Mouse (Mus musculus): ENCODE results near the gene Kcnk4. TPM values are rescaled to one million over a fixed set of nuclear protein-coding genes. Genes with fewer than 3 reads are reported as not detected.
"Not testable (repeated sequence)": the region's sequence is repeated elsewhere in the genome, so short reads cannot be mapped to it uniquely, and the experiment has no call there.

Gene Kcnk4
- polyA plus RNA-seq, 1 experiment from 2014 or later: 4.7 TPM

- H3K27me3 ChIP-seq (replicated peaks): no peaks in the 10 kb centered on the region
- peak overlapping the region; percentile 68; the same call in 1 of the 2 replicates for H3K4me3 ChIP-seq
- H3K4me2 ChIP-seq: peak overlapping the region; percentile 72
- peaks cover 16% of the 10 kb centered on the region for H3K36me3 ChIP-seq (replicated peaks)
- H3K9me3 ChIP-seq: no peaks in the 10 kb centered on the region
- H3K9ac ChIP-seq: no peak overlapping the region; the same call in 1 of the 2 replicates
- H3K27ac ChIP-seq: no peak overlapping the region
- ATAC-seq (replicated peaks): no peak
- peaks cover 34% of the 10 kb centered on the region for H3K4me1 ChIP-seq
- 89% methylated on average over 7 of the region's 7 CpGs for WGBS
Measured at GRCm38 (mm10) chr19:6907811-6908540, 26.3 kb downstream of the Kcnk4 start.

DNA sequence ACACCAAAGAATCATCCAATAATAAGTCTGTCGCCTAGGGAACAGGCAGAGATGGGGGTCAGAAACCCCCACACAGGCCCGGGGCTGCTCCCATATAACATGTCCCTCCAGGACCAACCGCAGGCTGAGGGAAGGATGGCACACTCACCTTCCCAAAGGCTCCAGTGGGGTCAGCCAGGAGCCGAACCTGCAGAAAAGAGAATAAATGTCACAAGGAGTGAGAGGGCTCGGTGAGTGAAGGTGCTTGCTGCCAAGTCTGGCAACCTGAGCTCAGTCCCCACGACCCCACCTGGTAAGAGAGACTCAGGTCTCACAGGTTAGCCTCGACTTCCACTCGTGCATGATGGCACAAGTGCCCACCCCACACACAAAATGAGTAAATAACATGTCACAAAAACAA, 27.2 kb downstream of the Kcnk4 start:
- H3K27ac ChIP-seq: no peak overlapping the region
- H3K9me3 ChIP-seq: no peaks in the 10 kb centered on the region
- no peak overlapping the region for H3K9ac ChIP-seq
- ATAC-seq (replicated peaks): no peak
- no peak overlapping the region for H3K4me2 ChIP-seq
- H3K4me3 ChIP-seq: no peak overlapping the region
- WGBS: 96% methylated on average over 8 of the region's 8 CpGs
- peaks cover 9% of the 10 kb centered on the region; the same call in 1 of the 2 replicates for H3K36me3 ChIP-seq (replicated peaks)
- peaks cover 34% of the 10 kb centered on the region for H3K4me1 ChIP-seq
- H3K27me3 ChIP-seq (replicated peaks): no peaks in the 10 kb centered on the region

DNA sequence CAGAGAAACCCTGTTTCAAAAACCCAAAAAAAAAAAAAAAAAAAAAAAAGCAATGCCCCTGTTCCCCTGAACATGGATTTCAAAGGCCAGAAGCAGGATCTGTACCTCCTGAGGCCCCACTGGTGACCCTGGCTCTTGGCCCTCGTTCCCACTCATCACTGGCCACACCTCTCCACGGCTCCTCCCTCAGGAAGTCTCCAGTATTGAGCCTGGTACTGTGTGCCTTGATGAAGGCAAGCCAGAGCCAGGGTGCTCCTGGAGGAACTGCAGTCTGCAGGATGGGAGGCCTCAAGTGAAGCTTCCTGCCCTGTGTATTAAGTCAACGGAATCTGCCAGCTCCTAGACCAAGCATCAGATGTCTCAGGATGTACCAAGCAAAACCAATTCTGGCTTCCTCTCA, 28.1 kb downstream of the Kcnk4 start:
- Histone ChIP-seq H3K9me3 (no peaks in the 10 kb centered on the region), H3K4me2 (no peak overlapping the region), H3K36me3 (replicated peaks) (peaks cover 2% of the 10 kb centered on the region; the same call in 1 of the 2 replicates), H3K27me3 (replicated peaks) (no peaks in the 10 kb centered on the region), H3K27ac (no peak overlapping the region), H3K4me1 (peaks cover 26% of the 10 kb centered on the region), H3K9ac (no peak overlapping the region), H3K4me3 (no peak overlapping the region)
- 87% methylated on average over 3 of the region's 3 CpGs for WGBS
- ATAC-seq (replicated peaks): no peak

DNA sequence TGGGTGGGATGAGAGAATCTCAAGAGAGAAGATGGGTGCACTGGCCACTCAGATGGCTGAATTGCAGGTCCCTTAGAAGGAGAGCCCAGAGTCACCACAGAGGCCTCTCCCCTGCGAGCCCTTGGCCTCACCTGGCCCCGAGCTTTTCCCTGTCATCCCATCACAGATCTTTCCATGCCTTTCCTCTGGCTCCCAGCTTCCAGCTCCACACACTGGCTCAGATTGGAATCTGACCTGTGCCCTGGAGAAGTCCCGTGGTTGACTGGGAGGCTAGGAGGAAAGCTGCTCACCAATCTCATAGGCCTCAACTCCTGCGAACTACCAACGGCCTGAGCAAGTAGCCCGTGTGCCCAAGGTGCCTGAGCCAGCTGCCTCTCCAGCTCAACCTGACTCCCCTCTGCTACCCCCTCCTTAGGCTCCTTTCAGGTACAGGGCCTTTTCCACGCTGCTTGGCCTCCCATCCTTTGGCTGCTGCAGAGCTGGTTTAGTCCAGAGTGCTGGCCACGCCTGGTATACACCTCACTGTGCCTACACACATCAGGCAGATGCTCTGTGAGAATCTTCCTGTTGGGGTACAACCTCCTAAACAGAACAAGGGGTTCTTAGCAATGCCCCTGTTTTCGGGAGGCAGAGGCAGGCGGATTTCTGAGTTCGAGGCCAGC, 28.7 kb downstream of the Kcnk4 start:
- Histone ChIP-seq H3K36me3 (replicated peaks) (no peaks in the 10 kb centered on the region; the same call in 1 of the 2 replicates), H3K9me3 (no peaks in the 10 kb centered on the region), H3K27me3 (replicated peaks) (no peaks in the 10 kb centered on the region), H3K27ac (no peak overlapping the region), H3K9ac (no peak overlapping the region), H3K4me1 (peaks cover 22% of the 10 kb centered on the region), H3K4me2 (no peak overlapping the region), H3K4me3 (no peak overlapping the region)
- 91% methylated on average over 11 of the region's 11 CpGs for WGBS
- ATAC-seq (replicated peaks): no peak

DNA sequence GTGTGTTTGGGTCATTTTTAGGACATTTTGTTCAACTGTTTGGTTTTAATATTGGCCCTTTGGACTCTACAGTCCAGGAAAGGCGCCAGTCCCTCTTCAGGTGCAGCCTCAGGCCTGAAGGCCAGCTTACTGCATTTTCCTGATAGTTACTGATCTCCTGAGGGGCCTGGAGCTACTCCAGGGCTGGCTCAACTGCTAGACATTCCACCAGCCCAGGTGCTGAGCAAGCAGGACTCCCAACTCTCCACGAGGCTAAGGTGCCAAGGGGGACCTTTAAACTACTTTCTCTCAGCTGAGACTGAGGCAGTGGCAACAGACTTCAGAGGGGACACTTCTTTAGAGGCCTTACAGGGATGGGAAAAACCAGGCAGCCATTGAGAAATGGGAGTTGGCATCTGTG, 29.5 kb downstream of the Kcnk4 start:
- H3K27ac ChIP-seq: no peak overlapping the region
- WGBS: 81% methylated on average over 2 of the region's 2 CpGs
- no peak overlapping the region for H3K9ac ChIP-seq
- peaks cover 19% of the 10 kb centered on the region for H3K4me1 ChIP-seq
- no peaks in the 10 kb centered on the region for H3K27me3 ChIP-seq (replicated peaks)
- no peak overlapping the region for H3K4me2 ChIP-seq
- ATAC-seq (replicated peaks): no peak
- H3K36me3 ChIP-seq (replicated peaks): no peaks in the 10 kb centered on the region; the same call in 1 of the 2 replicates
- no peak overlapping the region for H3K4me3 ChIP-seq
- H3K9me3 ChIP-seq: no peaks in the 10 kb centered on the region

DNA sequence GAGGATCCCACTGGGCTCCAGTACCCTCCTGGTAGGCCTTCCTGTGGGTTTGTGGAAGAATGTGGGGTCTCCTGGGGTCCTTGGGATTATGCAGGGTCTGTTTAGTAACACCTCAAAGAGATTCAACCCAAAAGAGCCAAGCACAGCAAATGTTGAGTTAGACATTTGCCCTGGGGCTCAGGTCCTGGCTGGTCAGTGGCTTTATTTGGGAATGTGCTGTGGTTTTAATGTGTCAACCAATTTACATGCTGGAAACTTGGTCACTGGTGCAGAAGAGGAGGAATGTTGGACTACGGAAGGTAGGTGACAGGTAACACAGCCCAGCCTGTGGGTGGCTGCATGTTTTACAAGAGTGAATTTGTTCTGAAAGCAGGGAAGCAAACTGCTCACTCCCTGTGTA, 31.3 kb downstream of the Kcnk4 start:
- Histone ChIP-seq H3K27me3 (replicated peaks) (no peaks in the 10 kb centered on the region), H3K4me3 (no peak overlapping the region), H3K9ac (no peak overlapping the region), H3K27ac (no peak overlapping the region), H3K4me2 (no peak overlapping the region), H3K4me1 (peaks cover 8% of the 10 kb centered on the region), H3K9me3 (no peaks in the 10 kb centered on the region), H3K36me3 (replicated peaks) (no peaks in the 10 kb centered on the region; the same call in 1 of the 2 replicates)
- 95% methylated on average over 1 of the region's 1 CpGs for WGBS
- ATAC-seq (replicated peaks): no peak

- no peak overlapping the region for H3K27ac ChIP-seq
- H3K9me3 ChIP-seq: 0 out of 2 replicates have a peak, but pooled peaks cover 6% of the 10 kb centered on the region
- H3K4me2 ChIP-seq: no peak overlapping the region
- H3K4me1 ChIP-seq: no peaks in the 10 kb centered on the region
- ATAC-seq (replicated peaks): no peak
- H3K9ac ChIP-seq: no peak overlapping the region
- 78% methylated on average over 4 of the region's 4 CpGs for WGBS
- H3K27me3 ChIP-seq (replicated peaks): no peaks in the 10 kb centered on the region
- no peaks in the 10 kb centered on the region for H3K36me3 ChIP-seq (replicated peaks)
- no peak overlapping the region for H3K4me3 ChIP-seq
Measured at GRCm38 (mm10) chr19:6899641-6900040, 34.7 kb downstream of the Kcnk4 start.

- H3K36me3 ChIP-seq (replicated peaks); ATAC-seq (replicated peaks); H3K27me3 ChIP-seq (replicated peaks); H3K4me3 ChIP-seq; H3K9me3 ChIP-seq; H3K4me1 ChIP-seq; H3K9ac ChIP-seq; H3K27ac ChIP-seq; H3K4me2 ChIP-seq: not testable (repeated sequence)
- WGBS: 93% methylated on average over 18 of the region's 18 CpGs
Measured at GRCm38 (mm10) chr19:6895608-6896305, 38.6 kb downstream of the Kcnk4 start.

DNA sequence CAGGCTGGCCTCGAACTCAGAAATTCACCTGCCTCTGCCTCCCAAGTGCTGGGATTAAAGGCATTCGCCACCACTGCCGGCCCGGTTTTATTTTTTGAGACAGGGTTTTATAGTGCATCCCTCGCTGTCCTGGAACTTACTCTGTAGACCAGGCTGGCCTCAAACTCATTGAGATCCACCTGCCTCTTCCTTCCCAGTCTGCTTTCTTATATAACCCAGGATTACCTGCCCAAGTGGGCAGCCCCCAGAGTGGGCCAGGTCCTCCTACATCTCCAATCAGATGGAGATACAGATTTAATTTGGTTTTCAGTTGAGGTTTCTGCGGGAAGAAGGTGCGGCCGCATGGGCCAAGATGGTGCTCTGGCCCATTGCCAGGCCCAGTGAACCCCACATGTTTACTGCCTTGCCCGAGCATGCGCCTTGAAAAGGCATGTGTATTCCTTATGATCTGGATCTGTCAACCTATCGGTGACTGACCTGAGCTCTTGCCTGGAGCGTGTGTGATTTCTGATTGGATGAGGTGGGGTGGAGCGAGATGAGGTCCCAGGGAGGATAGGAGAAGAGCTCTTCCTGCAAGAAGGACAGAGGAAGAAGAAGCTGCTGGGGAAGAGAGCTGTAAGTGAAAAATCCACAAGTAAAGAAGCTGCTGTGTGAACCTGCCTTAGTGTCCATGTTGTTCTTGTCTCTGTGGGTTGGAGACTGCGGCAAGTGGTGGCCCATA, 40.4 kb downstream of the Kcnk4 start:
- Histone ChIP-seq H3K4me1 (no peaks in the 10 kb centered on the region), H3K9ac (no peak overlapping the region), H3K9me3 (0 out of 2 replicates have a peak, but pooled peaks cover 6% of the 10 kb centered on the region), H3K4me2 (no peak overlapping the region), H3K27me3 (replicated peaks) (no peaks in the 10 kb centered on the region), H3K4me3 (no peak overlapping the region), H3K27ac (no peak overlapping the region), H3K36me3 (replicated peaks) (no peaks in the 10 kb centered on the region)
- no peak for ATAC-seq (replicated peaks)
- 96% methylated on average over 14 of the region's 14 CpGs for WGBS

- Histone ChIP-seq H3K27ac (no peak overlapping the region), H3K4me1 (no peaks in the 10 kb centered on the region), H3K9ac (no peak overlapping the region), H3K9me3 (0 out of 2 replicates have a peak, but pooled peaks cover 6% of the 10 kb centered on the region), H3K4me2 (no peak overlapping the region), H3K27me3 (replicated peaks) (no peaks in the 10 kb centered on the region), H3K36me3 (replicated peaks) (no peaks in the 10 kb centered on the region), H3K4me3 (no peak overlapping the region)
- 75% methylated on average over 4 of the region's 4 CpGs for WGBS
- ATAC-seq (replicated peaks): no peak
Measured at GRCm38 (mm10) chr19:6892512-6892911, 41.8 kb downstream of the Kcnk4 start.

GRCm38 (mm10) chr19:6877965-6878364, 56.4 kb downstream of the Kcnk4 start:
- peaks cover 10% of the 10 kb centered on the region; the same call in 1 of the 2 replicates for H3K9me3 ChIP-seq
- ATAC-seq (replicated peaks): no peak
- no peak overlapping the region for H3K27ac ChIP-seq
- WGBS: 88% methylated on average over 4 of the region's 4 CpGs
- H3K27me3 ChIP-seq (replicated peaks): no peaks in the 10 kb centered on the region
- H3K4me2 ChIP-seq: no peak overlapping the region
- H3K9ac ChIP-seq: no peak overlapping the region
- H3K36me3 ChIP-seq (replicated peaks): no peaks in the 10 kb centered on the region
- no peak overlapping the region for H3K4me3 ChIP-seq
- no peaks in the 10 kb centered on the region for H3K4me1 ChIP-seq

DNA sequence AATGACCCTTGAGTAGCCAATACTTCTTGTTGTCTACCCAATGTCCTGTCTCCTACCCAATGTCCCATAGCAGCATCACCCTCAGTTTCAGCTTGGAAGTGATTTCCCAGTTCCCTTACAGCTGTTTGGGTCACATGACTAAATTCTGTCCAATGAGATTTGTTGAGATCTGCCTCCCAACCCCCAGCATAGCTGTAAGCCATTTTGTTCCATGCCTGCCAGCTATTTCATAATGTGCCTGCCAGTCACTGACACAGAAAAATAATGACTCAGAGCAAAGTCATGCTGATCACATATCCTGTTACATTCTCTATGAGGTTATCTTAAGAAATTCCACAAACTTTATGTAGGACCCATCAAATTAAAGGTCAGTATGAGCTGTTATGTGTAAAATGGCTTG, 57.5 kb downstream of the Kcnk4 start:
- H3K9ac ChIP-seq: no peak overlapping the region
- H3K27ac ChIP-seq: no peak overlapping the region
- no peaks in the 10 kb centered on the region for H3K4me1 ChIP-seq
- peaks cover 10% of the 10 kb centered on the region; the same call in 1 of the 2 replicates for H3K9me3 ChIP-seq
- H3K36me3 ChIP-seq (replicated peaks): no peaks in the 10 kb centered on the region
- no peak for ATAC-seq (replicated peaks)
- H3K27me3 ChIP-seq (replicated peaks): no peaks in the 10 kb centered on the region
- no peak overlapping the region for H3K4me2 ChIP-seq
- no peak overlapping the region for H3K4me3 ChIP-seq

Measured in midbrain, embryonic 15.5 days (tissue).